Comparison of ENCODE assay signal across 8 mouse cellular contexts in genomic region chr7:55841977-55842503, GRCm38 (mm10). TPM values are rescaled to one million over a fixed set of nuclear protein-coding genes. Genes with fewer than 3 reads are reported as not detected.
DNase-seq lines count a peak whose midpoint lies in the region; ATAC-seq and TF ChIP-seq lines count a peak whose summit lies in the region.

No protein-coding gene starts in this region.

- H3K27ac ChIP-seq in embryonic facial prominence, embryonic 13.5 days = peak overlapping the region; percentile 97
- H3K27ac ChIP-seq in heart, adult 2 months = peak overlapping the region; percentile 89
- peak overlapping the region; percentile 95 for H3K27ac ChIP-seq in limb, embryonic 14.5 days (replicated peaks; ENCODE audit: low read depth, low read length)
- H3K27ac ChIP-seq in midbrain, embryonic 16.5 days (ENCODE audit: low read length) = peak overlapping the region; percentile 95
- peak overlapping the region; percentile 66 for H3K27ac ChIP-seq in spleen, adult 2 months (ENCODE audit: insufficient read depth, low read length)

- H3K4me1 ChIP-seq in embryonic facial prominence, embryonic 13.5 days = peaks cover 22% of the 10 kb centered on the region
- peaks cover 5% of the 10 kb centered on the region for H3K4me1 ChIP-seq in heart, adult 2 months (ENCODE audit: control insufficient read depth, insufficient read depth, low read length)
- H3K4me1 ChIP-seq in limb, embryonic 14.5 days (ENCODE audit: control insufficient read depth, insufficient read depth, low read length) = peaks cover 17% of the 10 kb centered on the region
- H3K4me1 ChIP-seq in midbrain, embryonic 16.5 days (ENCODE audit: control insufficient read depth, insufficient read depth, low read length) = peaks cover 16% of the 10 kb centered on the region
- H3K4me1 ChIP-seq in spleen, adult 2 months (ENCODE audit: control insufficient read depth, insufficient read depth, insufficient read length) = no peaks in the 10 kb centered on the region; the same call in 1 of the 2 replicates

- peaks cover 5% of the 10 kb centered on the region; the same call in 1 of the 2 replicates for H3K79me2 ChIP-seq in heart, adult 2 months (replicated peaks; ENCODE audit: control insufficient read depth, insufficient read depth, low read length)

- DNase-seq in 416B (ENCODE audit: low read depth) = peak; percentile 88
- peak; percentile 96 to 97 for DNase-seq in adrenal gland, postnatal 36 days
- peak; percentile 92 to 95 for DNase-seq in heart, adult 2 months
- DNase-seq in kidney, adult 8-10 months = peak; percentile 93 to 94
- DNase-seq in limb, embryonic 14.5 days (ENCODE audit: low spot score) = peak; percentile 89
- DNase-seq in spleen, adult 2 months (ENCODE audit: low read depth in 1 of 2, low spot score in 2 of 2) = peak in 1 of 2 experiments; percentile 66

- TF ChIP-seq POLR2A in heart, adult 2 months (IDR thresholded peaks at IDR 0.05; ENCODE audit: insufficient read depth, low read depth, low read length) = peak; percentile 74
- no peak; the same call in 1 of the 2 replicates for TF ChIP-seq POLR2A in limb, embryonic 14.5 days (IDR thresholded peaks at IDR 0.05; ENCODE audit: borderline replicate concordance, extremely low read depth, insufficient read depth, insufficient read length)
- no peak for TF ChIP-seq POLR2A in spleen, adult 2 months (IDR thresholded peaks at IDR 0.05; ENCODE audit: low read depth, low read length)

- peak overlapping the region; percentile 83 for H3K4me2 ChIP-seq in embryonic facial prominence, embryonic 13.5 days
- H3K4me2 ChIP-seq in limb, embryonic 14.5 days (replicated peaks; ENCODE audit: low read depth, low read length, severe bottlenecking) = peak overlapping the region; percentile 77
- peak overlapping the region; percentile 92 for H3K4me2 ChIP-seq in midbrain, embryonic 16.5 days (ENCODE audit: low read length)

- intact Hi-C loops in heart, adult 2 months (cut with DNase I) = loop anchor here (2.0 to 5.0 kb wide), 3 partner anchors 35 to 210 kb away; partner anchors contain the start of genes Herc2 and Tubgcp5

- 0 out of 2 replicates have a peak, but pooled peaks have one; percentile 9 for TF ChIP-seq CTCF in heart, adult 2 months (IDR thresholded peaks at IDR 0.05)
- no peak for TF ChIP-seq CTCF in spleen, adult 2 months (IDR thresholded peaks at IDR 0.05; ENCODE audit: extremely low read depth, insufficient read depth, insufficient read length, insufficient replicate concordance)

- H3K9me3 ChIP-seq in embryonic facial prominence, embryonic 13.5 days = no peaks in the 10 kb centered on the region
- H3K9me3 ChIP-seq in limb, embryonic 14.5 days (ENCODE audit: control insufficient read depth, low read length) = no peaks in the 10 kb centered on the region
- H3K9me3 ChIP-seq in midbrain, embryonic 16.5 days (replicated peaks; ENCODE audit: control insufficient read depth, low read length, poor library complexity, severe bottlenecking) = no peaks in the 10 kb centered on the region

- H3K27me3 ChIP-seq in embryonic facial prominence, embryonic 13.5 days = no peaks in the 10 kb centered on the region
- no peaks in the 10 kb centered on the region for H3K27me3 ChIP-seq in heart, adult 2 months (ENCODE audit: control insufficient read depth, insufficient read depth, low read length)
- H3K27me3 ChIP-seq in limb, embryonic 14.5 days (ENCODE audit: control insufficient read depth, insufficient read depth, low read length) = no peaks in the 10 kb centered on the region
- no peaks in the 10 kb centered on the region for H3K27me3 ChIP-seq in midbrain, embryonic 16.5 days (ENCODE audit: control insufficient read depth, insufficient read depth, low read depth, low read length)
- H3K27me3 ChIP-seq in spleen, adult 2 months (ENCODE audit: control insufficient read depth, insufficient read depth, low read length) = peaks cover 5% of the 10 kb centered on the region

- under 1% methylated on average over 47 of the region's 47 CpGs for WGBS in embryonic facial prominence, embryonic 13.5 days
- WGBS in heart, adult 2 months = under 1% methylated on average over 47 of the region's 47 CpGs
- WGBS in limb, embryonic 14.5 days = under 1% methylated on average over 17 of the region's 47 CpGs
- under 1% methylated on average over 37 of the region's 47 CpGs for WGBS in midbrain, embryonic 16.5 days
- under 1% methylated on average over 47 of the region's 47 CpGs for WGBS in spleen, adult 2 months

- H3K9ac ChIP-seq in embryonic facial prominence, embryonic 13.5 days = peak overlapping the region; percentile 96
- H3K9ac ChIP-seq in heart, adult 2 months (ENCODE audit: low read depth, low read length) = peak overlapping the region; percentile 88
- peak overlapping the region; percentile 96 for H3K9ac ChIP-seq in limb, embryonic 14.5 days (ENCODE audit: low read depth, low read length, severe bottlenecking)
- H3K9ac ChIP-seq in midbrain, embryonic 16.5 days (ENCODE audit: low read depth, low read length) = peak overlapping the region; percentile 96

- peak overlapping the region; percentile 93 for H3K4me3 ChIP-seq in embryonic facial prominence, embryonic 13.5 days
- H3K4me3 ChIP-seq in heart, adult 2 months = peak overlapping the region; percentile 96
- peak overlapping the region; percentile 87 for H3K4me3 ChIP-seq in limb, embryonic 14.5 days (replicated peaks; ENCODE audit: low read length)
- peak overlapping the region; percentile 95 for H3K4me3 ChIP-seq in midbrain, embryonic 16.5 days (ENCODE audit: low read depth, low read length)
- H3K4me3 ChIP-seq in spleen, adult 2 months (ENCODE audit: extremely low read depth, insufficient read depth, insufficient read length) = peak overlapping the region; percentile 92

- TF ChIP-seq EP300 in heart, adult 2 months (IDR thresholded peaks at IDR 0.05; ENCODE audit: insufficient read depth, low read depth, low read length) = no peak

- peak; percentile 96 for ATAC-seq in embryonic facial prominence, embryonic 13.5 days (ENCODE audit: insufficient number of reproducible peaks, insufficient read depth, low FRiP score, low TSS enrichment, low read depth)
- peak; percentile 93 for ATAC-seq in limb, embryonic 14.5 days (ENCODE audit: low FRiP score, low read depth)
- ATAC-seq in midbrain, embryonic 16.5 days = peak; percentile 94

- no peaks in the 10 kb centered on the region for H3K36me3 ChIP-seq in embryonic facial prominence, embryonic 13.5 days
- H3K36me3 ChIP-seq in heart, adult 2 months (ENCODE audit: control insufficient read depth, insufficient read depth, low read length) = peaks cover 4% of the 10 kb centered on the region
- no peaks in the 10 kb centered on the region for H3K36me3 ChIP-seq in limb, embryonic 14.5 days (ENCODE audit: control insufficient read depth, insufficient read depth, low read length)
- H3K36me3 ChIP-seq in midbrain, embryonic 16.5 days (ENCODE audit: control insufficient read depth, insufficient read depth, low read length) = no peaks in the 10 kb centered on the region
- H3K36me3 ChIP-seq in spleen, adult 2 months (ENCODE audit: control insufficient read depth, insufficient read depth, low read length) = no peaks in the 10 kb centered on the region

RNA-seq across cellular contexts. Expression of gene Cyfip1, which starts 0.5 kb away (rescaled TPM):
- total RNA-seq in adrenal gland, postnatal 36 days (2021) = 10 to 100 TPM; 72.0 to 92.1 TPM
- 119 and 125 TPM in 2 replicates for polyA plus RNA-seq in embryonic facial prominence, embryonic 13.5 days (2015; fragmentation: Nextera tagmentation; extraction: Ambion mirVana)
- total RNA-seq in heart, adult 2 months (2021) = 10 to 100 TPM; 33.8 to 36.1 TPM
- 17.2 and 31.7 TPM in 2 replicates for polyA plus RNA-seq in heart, adult 2 months (2012; rRNA removed)
- 53.2 and 55.6 TPM in 2 replicates for polyA plus RNA-seq in limb, embryonic 14.5 days (2012; rRNA removed)
- polyA plus RNA-seq in limb, embryonic 14.5 days (2014; fragmentation: Nextera tagmentation; extraction: Ambion mirVana) = 115 and 127 TPM in 2 replicates
- polyA plus RNA-seq in midbrain, embryonic 16.5 days (2015; fragmentation: Nextera tagmentation; extraction: Ambion mirVana) = 43.1 and 44.1 TPM in 2 replicates
- 17.4 and 19.4 TPM in 2 replicates for polyA plus RNA-seq in spleen, adult 2 months (2012; rRNA removed)

RNA-seq across cellular contexts. Expression of gene Tubgcp5, which starts 48.1 kb away (rescaled TPM):
- 10 to 100 TPM; 15.3 to 18.4 TPM for total RNA-seq in adrenal gland, postnatal 36 days (2021)
- 45.6 and 52.7 TPM in 2 replicates for polyA plus RNA-seq in embryonic facial prominence, embryonic 13.5 days (2015; fragmentation: Nextera tagmentation; extraction: Ambion mirVana)
- total RNA-seq in heart, adult 2 months (2021) = 10 to 100 TPM; 10.2 to 10.3 TPM
- 2.6 and 5.1 TPM in 2 replicates for polyA plus RNA-seq in heart, adult 2 months (2012; rRNA removed)
- polyA plus RNA-seq in limb, embryonic 14.5 days (2012; rRNA removed) = 22.0 and 26.4 TPM in 2 replicates
- polyA plus RNA-seq in limb, embryonic 14.5 days (2014; fragmentation: Nextera tagmentation; extraction: Ambion mirVana) = 33.1 and 34.0 TPM in 2 replicates
- polyA plus RNA-seq in midbrain, embryonic 16.5 days (2015; fragmentation: Nextera tagmentation; extraction: Ambion mirVana) = 39.7 and 42.9 TPM in 2 replicates
- 2.3 and 2.9 TPM in 2 replicates for polyA plus RNA-seq in spleen, adult 2 months (2012; rRNA removed)
